Comparison of ENCODE assay signal across 8 mouse cellular contexts in genomic region chr4:116074145-116074675, GRCm38 (mm10). TPM values are rescaled to one million over a fixed set of nuclear protein-coding genes. Genes with fewer than 3 reads are reported as not detected.
DNase-seq lines count a peak whose midpoint lies in the region; ATAC-seq and TF ChIP-seq lines count a peak whose summit lies in the region.

No protein-coding gene starts in this region.

- H3K4me1 ChIP-seq in thymus, adult 2 months (replicated peaks; ENCODE audit: control insufficient read depth, insufficient read depth, low read length): peaks cover 15% of the 10 kb centered on the region
- peaks cover 23% of the 10 kb centered on the region for H3K4me1 ChIP-seq in heart, postnatal 0 days (ENCODE audit: control insufficient read depth, insufficient read depth)

- peak overlapping the region; percentile 90; the same call in 1 of the 2 replicates for H3K4me3 ChIP-seq in thymus, adult 2 months (ENCODE audit: control insufficient read depth, insufficient read depth, low read length)
- peak overlapping the region; percentile 92 for H3K4me3 ChIP-seq in heart, postnatal 0 days (ENCODE audit: low read depth, low read length)

- peaks cover 11% of the 10 kb centered on the region for H3K36me3 ChIP-seq in thymus, adult 2 months (ENCODE audit: control insufficient read depth, insufficient read depth, low read length)
- H3K36me3 ChIP-seq in heart, postnatal 0 days (replicated peaks; ENCODE audit: control insufficient read depth, insufficient read depth, low read length): peaks cover 14% of the 10 kb centered on the region

- DNase-seq in thymus, adult 2 months: peak; percentile 23
- no peak for DNase-seq in thymus, adult 18-20 months
- peak; percentile 56 for DNase-seq in c-Kit-positive CD71-positive TER-119-positive erythroid progenitor cells, embryonic 14.5 days (ENCODE audit: low spot score)
- DNase-seq in heart, postnatal 0 days (ENCODE audit: low spot score): peak; percentile 66
- peak; percentile 32 for DNase-seq in lung, postnatal 25 days (ENCODE audit: low spot score)
- DNase-seq in urinary bladder, postnatal 10 days (ENCODE audit: low spot score): no peak
- no peak for DNase-seq in left cerebral cortex, adult 8-10 months (ENCODE audit: low spot score in 2 of 2)
- no peak for DNase-seq in adrenal gland, adult 18-20 months (ENCODE audit: low spot score in 2 of 2)

- no peaks in the 10 kb centered on the region for H3K9me3 ChIP-seq in heart, postnatal 0 days (replicated peaks; ENCODE audit: control insufficient read depth, low read length)

- TF ChIP-seq EP300 in heart, postnatal 0 days (IDR thresholded peaks at IDR 0.05; ENCODE audit: low read depth): no peak

- no peak overlapping the region for H3K27ac ChIP-seq in thymus, adult 2 months (ENCODE audit: control insufficient read depth, insufficient read depth, low read length)
- peak overlapping the region; percentile 99 for H3K27ac ChIP-seq in heart, postnatal 0 days (ENCODE audit: low read depth)

- WGBS in thymus, adult 2 months: under 1% methylated on average over 8 of the region's 8 CpGs
- under 1% methylated on average over 8 of the region's 8 CpGs for WGBS in heart, postnatal 0 days

- H3K27me3 ChIP-seq in thymus, adult 2 months (ENCODE audit: control insufficient read depth, insufficient read depth, low read length): no peaks in the 10 kb centered on the region
- H3K27me3 ChIP-seq in heart, postnatal 0 days (ENCODE audit: control insufficient read depth, insufficient read depth, low read length): no peaks in the 10 kb centered on the region

- no peak for TF ChIP-seq CTCF in thymus, adult 2 months (IDR thresholded peaks at IDR 0.05; ENCODE audit: borderline replicate concordance, control insufficient read depth, extremely low read depth, insufficient read depth, low read length, poor library complexity)
- TF ChIP-seq CTCF in heart, postnatal 0 days (IDR thresholded peaks at IDR 0.05; ENCODE audit: low read depth): peak; percentile 38; the same call in 1 of the 2 replicates

- H3K4me2 ChIP-seq in heart, postnatal 0 days (ENCODE audit: low read depth, low read length): peak overlapping the region; percentile 85

- ATAC-seq in heart, postnatal 0 days (ENCODE audit: insufficient read depth, low read depth): no peak

- TF ChIP-seq POLR2A in thymus, adult 2 months (IDR thresholded peaks at IDR 0.05; ENCODE audit: control insufficient read depth, extremely low read depth, insufficient read depth, low read length, poor library complexity): no peak

- peak overlapping the region; percentile 99 for H3K9ac ChIP-seq in heart, postnatal 0 days (replicated peaks; ENCODE audit: low read depth, low read length)

RNA-seq across cellular contexts. Expression of gene Uqcrh, which starts 0.7 kb away (rescaled TPM):
- polyA plus RNA-seq in thymus, adult 2 months (2012; rRNA removed): 133 and 213 TPM in 2 replicates
- 1,024 and 1,032 TPM in 2 replicates for total RNA-seq in heart, postnatal 0 days (2014; rRNA removed; ENCODE audit: low replicate concordance)
- polyA plus RNA-seq in heart, postnatal 0 days (2015; fragmentation: Nextera tagmentation; extraction: Ambion mirVana): 2,231 and 2,302 TPM in 2 replicates
- total RNA-seq in left cerebral cortex, adult 8-10 months (2022): 100 to 1,000 TPM; 402 to 442 (median 412) TPM
- 100 to 1,000 TPM; 565 to 864 TPM for total RNA-seq in adrenal gland, adult 18-20 months (2021)

RNA-seq across cellular contexts. Expression of gene Lrrc41, which starts 0.9 kb away (rescaled TPM):
- 66.1 and 67.1 TPM in 2 replicates for polyA plus RNA-seq in thymus, adult 2 months (2012; rRNA removed)
- 69.4 and 85.5 TPM in 2 replicates for total RNA-seq in heart, postnatal 0 days (2014; rRNA removed; ENCODE audit: low replicate concordance)
- 32.2 and 35.9 TPM in 2 replicates for polyA plus RNA-seq in heart, postnatal 0 days (2015; fragmentation: Nextera tagmentation; extraction: Ambion mirVana)
- 10 to 100 TPM; 45.2 to 53.2 (median 50.0) TPM for total RNA-seq in left cerebral cortex, adult 8-10 months (2022)
- total RNA-seq in adrenal gland, adult 18-20 months (2021): 10 to 100 TPM; 73.7 to 81.7 TPM

RNA-seq across cellular contexts. Expression of gene Nsun4, which starts 20.5 kb away (rescaled TPM):
- 15.9 and 19.1 TPM in 2 replicates for polyA plus RNA-seq in thymus, adult 2 months (2012; rRNA removed)
- 43.5 and 54.8 TPM in 2 replicates for total RNA-seq in heart, postnatal 0 days (2014; rRNA removed; ENCODE audit: low replicate concordance)
- polyA plus RNA-seq in heart, postnatal 0 days (2015; fragmentation: Nextera tagmentation; extraction: Ambion mirVana): 33.9 and 34.2 TPM in 2 replicates
- total RNA-seq in left cerebral cortex, adult 8-10 months (2022): 10 to 100 TPM in 2 of 4 experiments, 1 to 10 TPM in 2; 9.0 to 11.5 (median 10.6) TPM
- 10 to 100 TPM; 28.3 to 29.9 TPM for total RNA-seq in adrenal gland, adult 18-20 months (2021)

RNA-seq across cellular contexts. Expression of gene Rad54l, which starts 49.3 kb away (rescaled TPM):
- 12.7 and 15.4 TPM in 2 replicates for polyA plus RNA-seq in thymus, adult 2 months (2012; rRNA removed)
- total RNA-seq in heart, postnatal 0 days (2014; rRNA removed; ENCODE audit: low replicate concordance): 7.7 and 8.0 TPM in 2 replicates
- polyA plus RNA-seq in heart, postnatal 0 days (2015; fragmentation: Nextera tagmentation; extraction: Ambion mirVana): 3.8 and 4.4 TPM in 2 replicates
- 1 to 10 TPM in 3 of 4 experiments, under 1 TPM in 1; 0.70 to 1.2 (median 1.1) TPM for total RNA-seq in left cerebral cortex, adult 8-10 months (2022)
- total RNA-seq in adrenal gland, adult 18-20 months (2021): under 1 TPM; 0.32 to 0.93 TPM

RNA-seq across cellular contexts. Expression of gene Pomgnt1, which starts 49.4 kb away (rescaled TPM):
- 36.1 and 40.1 TPM in 2 replicates for polyA plus RNA-seq in thymus, adult 2 months (2012; rRNA removed)
- total RNA-seq in heart, postnatal 0 days (2014; rRNA removed; ENCODE audit: low replicate concordance): 77.5 and 91.3 TPM in 2 replicates
- 56.9 and 59.6 TPM in 2 replicates for polyA plus RNA-seq in heart, postnatal 0 days (2015; fragmentation: Nextera tagmentation; extraction: Ambion mirVana)
- total RNA-seq in left cerebral cortex, adult 8-10 months (2022): 10 to 100 TPM; 78.4 to 93.2 (median 82.4) TPM
- total RNA-seq in adrenal gland, adult 18-20 months (2021): 10 to 100 TPM; 57.0 to 65.1 TPM

Comparison
In these comparisons a context has a peak if more than half of its experiments do, and no peak if none do; other contexts are left out.
1. DNase-seq: peak in thymus, adult 2 months (single experiment), c-Kit-positive CD71-positive TER-119-positive erythroid progenitor cells, embryonic 14.5 days (single experiment), heart, postnatal 0 days (single experiment) and lung, postnatal 25 days (single experiment); none in thymus, adult 18-20 months (0 of 2), urinary bladder, postnatal 10 days (single experiment), left cerebral cortex, adult 8-10 months (0 of 2) and adrenal gland, adult 18-20 months (0 of 2).